Mouse (Mus musculus) retina, adult 2 months (tissue): Measurements from ENCODE around the gene Gak.

Experiments used
- DNase-seq: peaks from one replicate; pipeline ENCODE4 v3.0.0-alpha.2; 2012; ENCODE audit warnings: low read depth, low spot score

Gak gene

DNA sequence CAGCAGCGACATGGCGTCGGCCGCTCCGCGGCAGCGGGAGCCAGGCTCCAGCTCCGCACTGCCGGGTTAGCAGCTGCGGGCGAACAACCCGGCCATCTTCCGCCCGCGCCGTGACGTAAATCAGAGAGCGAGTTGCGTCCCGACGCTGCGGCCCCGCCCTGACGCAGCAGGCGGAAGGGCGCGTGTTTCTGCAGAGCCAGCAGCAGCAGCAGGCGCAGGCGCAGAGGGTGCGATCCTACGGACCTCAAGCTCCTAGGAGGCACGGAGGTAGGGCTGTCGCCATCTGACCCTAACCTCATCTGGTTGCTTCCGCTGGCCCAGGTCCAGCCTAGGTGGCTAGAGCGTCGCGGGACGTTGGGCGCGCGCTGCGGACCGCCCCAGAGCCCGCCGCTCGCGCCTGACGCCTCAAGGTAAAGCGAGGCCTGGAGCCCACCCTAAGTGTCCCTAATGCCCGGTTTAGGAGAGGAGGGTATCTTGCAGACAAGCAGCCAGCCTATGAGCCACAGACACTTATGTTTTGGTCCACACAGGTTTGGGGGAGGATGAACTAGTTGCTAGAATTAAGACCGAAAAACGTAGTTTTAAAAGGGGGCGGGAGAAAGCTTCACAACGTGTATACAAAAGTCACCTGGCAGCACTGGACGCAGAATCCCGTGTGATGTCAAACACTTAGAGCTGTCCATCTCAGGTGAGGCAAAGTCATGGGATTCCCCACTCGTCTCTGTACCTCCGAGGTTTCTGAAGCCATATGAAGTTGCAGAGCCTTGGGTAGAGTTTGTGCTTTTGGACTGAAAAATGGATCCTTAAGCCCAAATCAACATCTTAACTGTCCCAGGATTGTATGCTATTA lies at the start of gene Gak, which contains the start of gene Tmem175:
Gak (minus strand) TSS at position 122 of the 850 bp plus-strand sequence.
Tmem175 (plus strand) TSS at position 137 of the 850 bp plus-strand sequence.
- DNase-seq, result peak; percentile 83

DNA sequence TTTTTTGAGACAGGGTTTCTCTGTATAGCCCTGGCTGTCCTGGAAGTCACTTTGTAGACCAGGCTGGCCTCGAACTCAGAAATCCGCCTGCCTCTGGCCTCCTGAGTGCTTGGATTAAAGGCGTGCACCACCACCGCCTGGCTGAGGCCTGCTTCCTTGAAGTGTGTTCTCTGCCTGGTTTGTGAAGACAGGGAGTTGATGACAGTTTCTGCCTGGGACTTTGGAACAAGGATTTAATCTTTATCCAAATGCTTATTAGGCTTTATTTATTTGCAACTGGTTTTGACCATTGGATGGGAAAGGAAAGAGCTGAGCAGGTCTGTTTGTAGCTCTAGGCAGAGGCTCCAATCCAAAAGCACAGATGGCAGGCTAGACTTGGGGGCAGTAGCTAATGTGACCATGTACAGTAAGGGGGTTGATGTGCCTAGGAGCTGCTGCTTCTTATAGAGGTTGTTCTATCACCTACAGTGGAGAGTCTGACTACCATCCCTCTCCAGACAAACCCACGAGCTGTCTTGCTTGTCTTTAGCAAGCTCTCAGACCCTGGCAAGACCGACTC lies 48.8 kb upstream of the Gak start:
- no peak for DNase-seq

DNA sequence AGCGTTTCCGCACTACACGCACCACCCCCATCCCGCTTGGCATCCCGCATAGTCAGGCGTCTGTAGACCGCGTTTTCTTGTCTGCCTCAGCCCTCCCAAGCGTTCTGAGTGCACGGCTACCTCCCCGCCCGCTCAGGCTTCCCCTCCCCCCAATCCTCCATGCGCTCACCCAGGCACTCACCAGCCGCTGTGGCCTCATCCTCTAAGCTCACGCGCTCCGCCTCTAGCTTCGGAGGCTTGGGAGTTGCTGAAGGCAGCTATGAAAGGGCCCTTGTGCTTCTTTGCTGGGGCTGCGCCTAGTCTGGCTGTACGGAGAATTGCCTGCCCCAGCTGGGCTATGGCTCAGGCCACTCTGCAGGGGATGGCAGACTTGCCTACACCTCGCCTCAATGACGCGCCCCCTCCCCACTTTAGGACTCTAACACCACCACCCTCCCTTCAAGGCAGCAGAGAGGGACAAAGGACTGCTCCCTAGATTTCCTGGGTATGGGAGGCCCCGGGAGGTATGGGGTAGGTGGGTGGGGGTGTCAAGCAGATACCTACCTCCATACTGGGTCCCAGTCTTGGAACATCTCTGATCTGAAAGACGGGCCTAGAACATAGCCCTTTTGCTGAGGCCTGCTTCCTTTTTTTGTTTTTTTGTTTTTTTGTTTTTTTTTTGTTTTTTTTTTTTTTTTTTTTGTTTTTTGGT lies 48.2 kb upstream of the Gak start:
- DNase-seq, result no peak

DNA sequence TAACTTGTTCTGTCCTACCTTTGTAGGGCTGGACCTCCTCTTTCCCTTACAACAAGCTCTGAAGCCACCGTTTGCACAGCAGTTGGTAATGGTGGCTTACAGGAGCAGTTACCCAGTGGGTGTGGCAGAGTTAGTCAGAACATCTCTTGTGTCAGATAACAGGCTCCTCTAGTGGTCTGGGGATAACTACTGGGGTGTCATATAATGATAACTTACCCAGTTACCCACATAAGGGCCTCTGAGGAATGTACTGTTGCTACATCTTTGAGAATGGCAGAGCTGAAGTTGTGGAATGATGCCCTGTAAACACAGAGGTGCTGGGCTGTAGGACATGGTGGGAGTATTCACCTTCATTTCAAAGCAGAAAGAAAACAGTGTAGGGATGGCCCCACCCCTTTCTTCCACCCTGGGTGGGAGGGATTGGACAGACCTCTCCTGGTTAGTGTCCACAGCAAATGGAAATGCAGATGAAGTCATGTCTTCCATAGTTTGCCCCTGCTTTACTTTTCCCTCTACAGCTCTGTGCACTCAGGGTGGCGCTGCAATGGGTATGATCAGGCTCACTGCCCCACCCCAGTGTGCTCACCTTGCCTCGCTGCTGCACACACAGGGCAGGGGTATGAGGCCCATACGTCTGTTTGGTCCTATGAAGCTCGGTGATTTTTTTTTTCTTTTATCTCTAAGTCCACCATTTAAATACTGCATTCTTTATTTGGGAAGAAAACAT lies 47.4 kb upstream of the Gak start:
- DNase-seq, result no peak

GRCm38 (mm10) chr5:108675251-108675816 lies 45.8 kb upstream of the Gak start, which contains the start of gene Slc26a1:
TSS of gene Slc26a1 (minus strand) at chr5:108675569.
- DNase-seq, result no peak

DNA sequence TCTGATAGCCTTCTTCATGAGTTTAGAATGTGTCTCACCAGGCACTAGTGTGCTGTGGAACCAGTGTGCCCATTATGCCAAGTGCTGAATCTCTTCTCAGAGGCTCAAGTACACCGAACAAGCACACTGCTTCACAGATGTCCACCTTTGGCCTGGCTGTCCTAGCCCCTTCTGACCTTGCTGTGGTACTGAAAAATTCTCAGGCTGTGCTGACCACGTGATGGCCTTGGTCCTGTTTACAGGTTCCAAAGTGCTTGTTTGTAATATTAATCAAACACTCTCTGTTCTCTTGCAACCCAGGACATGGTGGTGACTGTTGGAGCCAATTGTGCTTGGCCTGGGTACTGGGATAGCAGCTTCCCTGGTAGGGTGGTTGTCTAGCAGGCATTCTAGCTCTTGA lies 45.1 kb upstream of the Gak start:
- DNase-seq, result no peak

- DNase-seq, result no peak
These were observed 42.2 kb upstream of the Gak start for GRCm38 (mm10) chr5:108671757-108672156.

DNA sequence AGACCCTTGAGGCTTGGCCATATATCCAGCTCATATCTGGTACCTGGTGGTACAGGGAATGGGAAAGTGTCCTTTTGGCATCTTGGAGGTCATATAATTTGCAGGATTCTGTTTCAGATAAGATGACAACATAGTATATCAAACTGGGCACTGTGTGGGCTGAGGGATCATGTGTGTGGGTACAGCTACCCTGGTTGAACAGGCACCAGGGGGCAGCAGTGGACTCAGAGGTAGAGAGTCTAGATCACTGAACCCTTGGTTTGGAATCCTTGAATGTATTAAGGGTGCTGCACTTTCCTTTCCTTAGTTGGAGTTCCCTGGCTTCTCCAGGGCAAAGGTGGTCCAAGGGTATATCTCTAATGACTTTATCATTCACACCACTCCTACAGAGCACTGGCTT lies 41.2 kb upstream of the Gak start:
- no peak for DNase-seq

DNA sequence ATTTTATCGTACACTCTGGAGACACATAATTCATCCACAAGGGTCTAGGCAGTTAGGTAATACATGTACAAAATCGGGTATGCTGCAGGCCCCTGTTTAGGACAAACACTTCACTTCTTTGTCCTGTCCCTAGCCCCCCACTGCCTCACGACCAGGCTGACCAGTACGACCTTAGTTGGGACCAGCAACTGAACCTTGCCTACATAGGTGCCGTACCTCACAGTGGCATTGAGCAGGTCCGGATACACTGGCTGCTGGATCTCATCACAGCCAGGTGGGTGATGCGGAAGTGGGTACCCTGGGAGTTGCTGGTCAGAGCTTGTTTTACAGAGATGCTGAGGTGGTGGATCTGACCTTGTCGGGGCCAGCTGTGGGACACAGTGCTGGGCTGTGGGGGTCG lies 40.4 kb upstream of the Gak start:
- DNase-seq, result no peak

DNA sequence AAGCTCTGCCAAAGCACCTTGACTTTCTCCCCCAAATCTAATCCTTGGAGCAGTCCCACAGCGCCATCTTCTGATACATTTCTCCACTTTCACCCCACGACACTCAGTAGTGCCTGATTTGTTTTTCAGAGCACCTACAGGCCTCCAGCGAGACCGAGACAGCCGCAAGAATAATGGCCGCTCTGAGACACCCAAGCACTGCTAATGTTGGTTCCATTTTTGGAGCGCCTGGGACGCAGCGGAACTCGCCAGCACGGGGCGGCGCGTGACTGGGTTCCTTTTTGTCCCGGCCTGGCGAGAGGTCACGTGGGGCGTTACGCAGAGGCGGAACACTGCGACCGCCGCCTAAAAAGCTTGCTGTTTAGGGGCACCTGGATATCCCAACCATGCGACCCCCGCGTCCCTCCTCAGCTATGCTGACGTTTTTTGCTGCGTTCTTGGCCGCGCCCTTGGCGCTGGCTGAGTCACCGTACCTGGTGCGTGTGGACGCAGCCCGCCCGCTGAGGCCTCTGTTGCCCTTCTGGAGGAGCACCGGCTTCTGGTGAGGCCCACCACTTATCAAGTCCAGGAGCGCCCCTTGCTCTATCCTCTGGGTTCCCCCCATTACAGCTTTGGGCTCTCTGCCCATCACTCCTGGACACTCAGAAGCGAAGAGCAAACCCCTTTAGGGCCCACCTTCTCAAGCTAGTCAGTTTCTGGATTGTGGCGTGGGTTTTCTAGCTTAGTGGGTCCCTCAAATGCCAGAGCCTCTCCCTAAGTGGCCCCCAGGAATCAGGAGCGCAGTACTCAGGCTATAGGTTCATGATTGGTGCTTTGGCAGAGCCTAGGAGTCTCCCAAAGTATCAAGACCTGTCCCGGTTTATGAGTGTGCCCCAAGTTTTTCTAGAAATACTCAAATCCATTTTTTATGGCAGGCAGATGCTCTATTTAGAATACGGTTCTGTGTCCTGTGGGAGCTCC lies 39.7 kb upstream of the Gak start, which contains the start of gene Dgkq:
Dgkq (minus strand) TSS at position 696 of the 960 bp plus-strand sequence.
- DNase-seq, result no peak

GRCm38 (mm10) chr5:108668387-108668932 lies 38.9 kb upstream of the Gak start:
- DNase-seq, result no peak

GRCm38 (mm10) chr5:108667370-108667769 lies 37.8 kb upstream of the Gak start:
- no peak for DNase-seq

GRCm38 (mm10) chr5:108665066-108665465 lies 35.5 kb upstream of the Gak start:
- peak; percentile 57 for DNase-seq

- no peak for DNase-seq
These were observed 33.2 kb upstream of the Gak start for GRCm38 (mm10) chr5:108662772-108663171.

DNA sequence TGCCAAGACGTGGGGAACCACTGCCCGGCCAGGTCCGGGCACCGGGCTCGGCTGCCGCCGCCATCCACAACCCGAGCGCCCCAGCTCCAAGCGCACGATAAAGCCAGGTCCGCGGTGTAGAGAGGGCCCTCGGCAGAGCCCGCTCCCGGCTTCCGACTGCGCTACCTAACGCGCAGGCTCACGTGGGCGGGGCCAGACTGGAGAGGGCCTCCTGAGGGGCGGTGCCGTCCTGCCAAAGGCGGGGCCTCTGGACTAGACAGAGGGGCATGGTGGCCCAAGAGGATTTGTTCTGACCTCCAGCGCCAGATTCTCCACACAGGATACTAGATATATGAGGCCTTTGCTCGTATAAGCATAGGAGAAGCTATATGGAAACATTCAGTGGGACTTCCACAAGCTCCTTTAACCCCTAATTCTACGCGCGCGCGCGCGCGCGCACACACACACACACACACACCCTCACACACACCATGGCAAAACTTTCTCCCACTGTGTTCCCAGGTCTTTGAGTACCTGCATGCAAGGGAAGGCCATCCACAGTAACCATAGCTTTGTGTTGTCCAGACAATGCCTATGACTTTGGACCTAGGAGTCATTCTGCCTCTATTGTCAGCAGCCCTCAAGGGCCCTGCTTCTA lies 31.2 kb upstream of the Gak start:
- no peak for DNase-seq

DNA sequence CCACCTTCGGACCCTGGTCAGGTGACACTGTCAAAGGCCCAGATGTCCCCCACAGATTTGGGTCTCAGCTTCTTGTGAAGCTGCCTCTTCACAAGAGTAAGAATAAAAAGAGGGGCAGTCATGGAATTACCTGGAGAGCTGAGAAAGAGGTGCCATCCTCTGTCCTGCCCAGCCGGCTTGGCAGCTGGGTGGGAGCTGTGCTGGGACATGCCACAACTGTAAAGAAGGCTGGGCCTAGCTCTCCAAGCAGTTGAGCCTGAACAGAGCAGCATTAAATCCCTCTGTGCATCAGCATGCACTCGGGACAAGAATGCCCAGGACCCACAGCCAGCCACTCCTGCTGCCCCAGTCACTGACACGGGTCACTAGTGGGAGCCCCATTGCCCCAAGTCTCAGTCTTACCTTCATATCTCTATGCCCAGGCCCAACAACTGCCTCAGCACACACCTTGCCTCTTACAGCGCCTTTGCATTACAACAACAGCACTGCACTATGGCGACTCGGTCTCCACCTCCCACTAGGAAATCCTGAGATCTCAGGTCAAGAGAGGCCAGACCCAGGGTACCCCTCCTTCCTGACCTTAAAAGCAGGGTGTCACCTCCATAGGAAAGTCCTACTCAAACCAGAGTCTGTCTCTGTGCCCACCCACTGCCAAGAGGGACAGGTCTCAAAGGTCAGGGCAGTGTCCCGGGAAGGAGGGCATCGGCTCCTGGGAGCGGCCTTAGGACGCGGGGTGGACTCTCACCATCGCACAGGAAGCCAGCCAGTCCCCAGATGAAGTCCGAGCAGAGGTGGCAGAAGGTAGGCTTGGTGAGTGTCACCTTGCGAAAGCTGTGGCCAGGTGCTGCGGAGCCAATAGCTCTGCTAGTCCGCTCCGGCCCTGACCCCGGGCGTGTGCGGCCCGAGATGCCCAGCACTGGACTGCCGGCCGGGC lies 30.4 kb upstream of the Gak start, which contains the start of gene Idua:
Idua (plus strand) TSS at position 634 of the 934 bp plus-strand sequence.
- DNase-seq, result no peak

- no peak for DNase-seq
These were observed 29.1 kb upstream of the Gak start for GRCm38 (mm10) chr5:108658611-108659010.

DNA sequence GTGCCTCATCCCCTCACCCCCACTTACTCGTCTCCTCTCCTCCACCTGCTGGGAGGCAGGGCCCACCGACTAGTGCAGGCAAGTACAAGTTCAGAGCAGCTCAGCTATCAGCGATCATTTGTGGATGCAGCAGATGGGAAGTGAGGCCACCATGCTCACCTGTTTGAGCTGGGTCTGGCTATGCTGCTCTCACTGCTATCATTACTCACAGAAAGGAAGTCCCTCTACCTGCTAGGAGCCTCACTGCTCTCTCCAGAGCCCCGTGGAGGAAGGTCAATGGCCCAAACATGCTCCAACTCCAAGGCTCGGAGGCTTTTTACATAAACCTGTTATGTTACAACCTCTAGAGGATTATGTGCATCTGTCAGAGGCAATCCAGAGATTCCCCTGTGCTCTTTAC lies 27.9 kb upstream of the Gak start:
- DNase-seq, result no peak
